ENCODE assay signal across 16 mouse cellular contexts in genomic region chr3:121422405-121422804, GRCm38 (mm10).
"Had no signal": no experiment of that assay in that cellular context is flagged by ENCODE, and none has a peak within 500 bp of the region (broad histone marks: within the 10 kb centered on the region; RNA-seq: fewer than 3 reads in every experiment).

No protein-coding gene starts in this region.

- H3K27ac ChIP-seq: neural tube, embryonic 13.5 days; neural tube, embryonic 15.5 days; stomach, embryonic 15.5 days; stomach, postnatal 0 days had no signal

- H3K9me3 ChIP-seq: neural tube, embryonic 13.5 days; neural tube, embryonic 15.5 days; stomach, embryonic 15.5 days had no signal

- H3K4me3 ChIP-seq: neural tube, embryonic 13.5 days; neural tube, embryonic 15.5 days; stomach, embryonic 15.5 days had no signal

- H3K27me3 ChIP-seq: neural tube, embryonic 13.5 days; neural tube, embryonic 15.5 days; stomach, embryonic 15.5 days had no signal

- H3K36me3 ChIP-seq: neural tube, embryonic 13.5 days; neural tube, embryonic 15.5 days; stomach, embryonic 15.5 days had no signal

- H3K9ac ChIP-seq: neural tube, embryonic 13.5 days; neural tube, embryonic 15.5 days; stomach, embryonic 15.5 days had no signal

- DNase-seq: retina, postnatal 1 day; right cerebral cortex, adult 18-20 months; right cerebral cortex, postnatal 14 days; right cerebral cortex, postnatal 25 days; right cerebral cortex, postnatal 4 days; spleen, adult 18-20 months; thymus, adult 18-20 months; thymus, adult 2 months; thymus, postnatal 14 days; thymus, postnatal 25 days; thymus, postnatal 36 days; thymus, postnatal 4 days had no signal

- H3K4me2 ChIP-seq: neural tube, embryonic 13.5 days; neural tube, embryonic 15.5 days; stomach, embryonic 15.5 days had no signal
